Comparison of ENCODE assay signal across 8 mouse cellular contexts in the genomic region with DNA sequence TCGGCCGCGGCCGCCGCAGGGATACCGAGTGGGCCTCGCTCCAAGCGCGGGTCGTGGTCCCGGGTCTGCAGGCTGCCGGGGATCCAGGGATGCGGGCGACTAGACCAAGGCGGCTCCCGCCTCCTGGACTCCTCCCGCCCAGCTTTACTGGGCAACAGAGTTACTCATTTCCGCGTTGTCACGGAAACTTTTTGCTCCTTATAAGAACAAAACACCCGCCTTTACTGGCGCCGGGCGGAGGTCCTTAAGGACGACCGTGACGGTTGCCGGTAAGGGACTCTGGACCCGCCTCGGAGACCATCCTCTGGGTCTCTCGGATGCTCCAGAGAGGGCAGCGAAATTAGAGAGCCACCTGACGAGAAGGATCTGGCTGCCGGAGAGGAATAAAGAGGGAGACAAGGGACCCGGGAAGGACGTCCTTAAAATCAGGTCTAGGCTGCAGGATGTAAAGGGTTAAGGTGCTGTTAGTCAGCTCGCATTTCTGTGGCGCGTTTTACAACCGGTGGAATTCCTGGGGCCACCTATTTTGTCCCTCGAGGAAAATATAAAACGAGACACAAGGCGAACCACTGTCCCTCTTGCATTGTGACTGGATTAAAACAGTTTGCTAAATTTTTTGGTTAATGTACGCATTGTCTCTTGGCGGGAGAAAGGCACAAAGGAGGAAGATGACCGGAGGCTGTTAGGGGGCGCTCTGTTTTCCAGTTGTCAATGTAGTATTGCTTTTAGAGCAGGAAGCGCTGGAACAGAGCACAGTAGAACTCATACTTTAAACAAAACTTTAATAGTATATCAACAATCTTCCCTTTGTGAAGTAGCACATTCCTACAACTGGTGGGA. TPM values are rescaled to one million over a fixed set of nuclear protein-coding genes. Genes with fewer than 3 reads are reported as not detected.
DNase-seq lines count a peak whose midpoint lies in the region; ATAC-seq and TF ChIP-seq lines count a peak whose summit lies in the region.

A gene (minus strand): TSS at position 162 of the 840 bp plus-strand sequence.
A gene (minus strand): TSS at position 174 of the 840 bp plus-strand sequence.

- H3K4me3 ChIP-seq in forebrain, embryonic 10.5 days, result peak within 1 kb of the TSS; percentile 90
- H3K4me3 ChIP-seq in heart, embryonic 16.5 days (ENCODE audit: low read length), result peak within 1 kb of the TSS; percentile 75
- H3K4me3 ChIP-seq in liver, embryonic 14.5 days (ENCODE audit: insufficient read depth in 1 of 2, low read depth in 2 of 2, low read length in 2 of 2), result peak within 1 kb of the TSS; percentile 75 to 80
- peak within 1 kb of the TSS; percentile 90 for H3K4me3 ChIP-seq in stomach, embryonic 16.5 days (replicated peaks; ENCODE audit: low read length)

- H3K9ac ChIP-seq in heart, embryonic 16.5 days (ENCODE audit: low read length), result peak within 1 kb of the TSS; percentile 93
- H3K9ac ChIP-seq in liver, embryonic 14.5 days (replicated peaks), result peak within 1 kb of the TSS; percentile 88
- H3K9ac ChIP-seq in stomach, embryonic 16.5 days (ENCODE audit: low read length), result peak within 1 kb of the TSS; percentile 89

- no peaks in the 10 kb centered on the region for H3K9me3 ChIP-seq in forebrain, embryonic 10.5 days
- H3K9me3 ChIP-seq in heart, embryonic 16.5 days (replicated peaks; ENCODE audit: control insufficient read depth, low read length), result no peaks in the 10 kb centered on the region
- H3K9me3 ChIP-seq in liver, embryonic 14.5 days (ENCODE audit: control insufficient read depth, low read length), result no peaks in the 10 kb centered on the region
- H3K9me3 ChIP-seq in stomach, embryonic 16.5 days (replicated peaks; ENCODE audit: control insufficient read depth, low read length), result no peaks in the 10 kb centered on the region

- ATAC-seq in heart, embryonic 16.5 days (replicated peaks; ENCODE audit: extremely low read depth, insufficient read depth, low FRiP score), result peak; percentile 82
- ATAC-seq in liver, embryonic 14.5 days (ENCODE audit: insufficient read depth), result peak; percentile 84
- ATAC-seq in stomach, embryonic 16.5 days (ENCODE audit: insufficient read depth, low FRiP score), result peak; percentile 89

- H3K36me3 ChIP-seq in forebrain, embryonic 10.5 days (replicated peaks), result no peaks in the 10 kb centered on the region; the same call in 1 of the 2 replicates
- H3K36me3 ChIP-seq in heart, embryonic 16.5 days (ENCODE audit: control insufficient read depth, insufficient read depth), result no peaks in the 10 kb centered on the region
- no peaks in the 10 kb centered on the region for H3K36me3 ChIP-seq in liver, embryonic 14.5 days (replicated peaks; ENCODE audit: control insufficient read depth, insufficient read depth, low read depth)
- H3K36me3 ChIP-seq in stomach, embryonic 16.5 days (ENCODE audit: control insufficient read depth, insufficient read depth, low read length), result no peaks in the 10 kb centered on the region

- H3K4me1 ChIP-seq in forebrain, embryonic 10.5 days, result peaks cover 42% of the 10 kb centered on the region
- peaks cover 20% of the 10 kb centered on the region for H3K4me1 ChIP-seq in heart, embryonic 16.5 days (ENCODE audit: control insufficient read depth, insufficient read depth, low read length)
- peaks cover 10 to 19% of the 10 kb centered on the region in 2 experiments for H3K4me1 ChIP-seq in liver, embryonic 14.5 days (replicated peaks; ENCODE audit: control insufficient read depth in 2 of 2, insufficient read depth in 2 of 2, low read length in 1 of 2)
- H3K4me1 ChIP-seq in stomach, embryonic 16.5 days (ENCODE audit: control insufficient read depth, insufficient read depth, low read length), result peaks cover 29% of the 10 kb centered on the region

- peak within 1 kb of the TSS; percentile 86 for H3K4me2 ChIP-seq in heart, embryonic 16.5 days (ENCODE audit: low read depth, low read length)
- peak within 1 kb of the TSS; percentile 74 for H3K4me2 ChIP-seq in liver, embryonic 14.5 days (ENCODE audit: low read depth)
- peak within 1 kb of the TSS; percentile 79 for H3K4me2 ChIP-seq in stomach, embryonic 16.5 days (ENCODE audit: low read depth, low read length)

- H3K27me3 ChIP-seq in forebrain, embryonic 10.5 days (ENCODE audit: poor library complexity, severe bottlenecking), result no peaks in the 10 kb centered on the region
- H3K27me3 ChIP-seq in heart, embryonic 16.5 days (ENCODE audit: control insufficient read depth, insufficient read depth, low read length), result no peaks in the 10 kb centered on the region
- no peaks in the 10 kb centered on the region for H3K27me3 ChIP-seq in liver, embryonic 14.5 days (ENCODE audit: control insufficient read depth, insufficient read depth, low read length)
- no peaks in the 10 kb centered on the region for H3K27me3 ChIP-seq in stomach, embryonic 16.5 days (ENCODE audit: control insufficient read depth, insufficient read depth, low read length)

- peak; percentile 94 for DNase-seq in A20 (ENCODE audit: low read depth, low spot score)
- DNase-seq in adrenal gland, postnatal 25 days, result peak; percentile 75
- DNase-seq in forebrain, embryonic 10.5 days (ENCODE audit: extremely low spot score, low spot score), result peak; percentile 84
- DNase-seq in kidney, postnatal 25 days, result peak; percentile 84 to 91
- DNase-seq in liver, embryonic 14.5 days (ENCODE audit: low read depth in 3 of 3, low spot score in 3 of 3), result peak; percentile 65 to 73 (median 69)
- peak; percentile 88 for DNase-seq in neural tube, embryonic 10.5 days (ENCODE audit: extremely low spot score, low spot score)

- peak; percentile 46 for TF ChIP-seq CTCF in liver, embryonic 14.5 days (IDR thresholded peaks at IDR 0.05; ENCODE audit: low read depth)

- H3K27ac ChIP-seq in forebrain, embryonic 10.5 days, result peak within 1 kb of the TSS; percentile 98
- H3K27ac ChIP-seq in heart, embryonic 16.5 days (ENCODE audit: low read length), result peak within 1 kb of the TSS; percentile 99
- peak within 1 kb of the TSS; percentile 61 for H3K27ac ChIP-seq in liver, embryonic 14.5 days
- peak within 1 kb of the TSS; percentile 98 for H3K27ac ChIP-seq in stomach, embryonic 16.5 days (ENCODE audit: low read length)

- TF ChIP-seq EP300 in liver, embryonic 14.5 days (IDR thresholded peaks at IDR 0.05; ENCODE audit: low read depth), result peak; percentile 31

- WGBS in forebrain, embryonic 10.5 days, result under 1% methylated on average over 48 of the region's 48 CpGs
- under 1% methylated on average over 48 of the region's 48 CpGs for WGBS in heart, embryonic 16.5 days
- WGBS in liver, embryonic 14.5 days (ENCODE audit: insufficient replicate concordance), result under 1% methylated on average over 48 of the region's 48 CpGs
- under 1% methylated on average over 48 of the region's 48 CpGs for WGBS in stomach, embryonic 16.5 days

RNA-seq across cellular contexts. Expression of the first gene that starts in this region (rescaled TPM):
- total RNA-seq in adrenal gland, postnatal 25 days (2021), result not detected in 2 replicates
- polyA plus RNA-seq in forebrain, embryonic 10.5 days (2016; fragmentation: Nextera tagmentation; extraction: Ambion mirVana), result 0.05 and 0.06 TPM in 2 replicates
- polyA plus RNA-seq in heart, embryonic 16.5 days (2015; fragmentation: Nextera tagmentation; extraction: Ambion mirVana), result 0.38 and 0.42 TPM in 2 replicates
- polyA plus RNA-seq in liver, embryonic 14.5 days (2012; rRNA removed), result 0.01 TPM in 1 of 2 replicates, not detected in the other
- polyA plus RNA-seq in liver, embryonic 14.5 days (2014; fragmentation: Nextera tagmentation; extraction: Ambion mirVana), result 0.05 TPM in 1 of 2 replicates, not detected in the other
- 1.1 TPM in 2 replicates for polyA plus RNA-seq in stomach, embryonic 16.5 days (2015; fragmentation: Nextera tagmentation; extraction: Ambion mirVana)

RNA-seq across cellular contexts. Expression of the second gene that starts in this region (rescaled TPM):
- 11.8 and 17.0 TPM in 2 replicates for total RNA-seq in adrenal gland, postnatal 25 days (2021)
- polyA plus RNA-seq in forebrain, embryonic 10.5 days (2016; fragmentation: Nextera tagmentation; extraction: Ambion mirVana), result 21.2 and 21.9 TPM in 2 replicates
- 18.4 and 23.3 TPM in 2 replicates for polyA plus RNA-seq in heart, embryonic 16.5 days (2015; fragmentation: Nextera tagmentation; extraction: Ambion mirVana)
- polyA plus RNA-seq in liver, embryonic 14.5 days (2012; rRNA removed), result 1.9 and 2.0 TPM in 2 replicates
- 2.2 and 2.5 TPM in 2 replicates for polyA plus RNA-seq in liver, embryonic 14.5 days (2014; fragmentation: Nextera tagmentation; extraction: Ambion mirVana)
- 18.7 and 20.1 TPM in 2 replicates for polyA plus RNA-seq in stomach, embryonic 16.5 days (2015; fragmentation: Nextera tagmentation; extraction: Ambion mirVana)

Comparison
In these comparisons a context has a peak if more than half of its experiments do, and no peak if none do; other contexts are left out.
1. Peak in every context shown above with its lines: DNase-seq, ATAC-seq, H3K4me3 ChIP-seq and H3K27ac ChIP-seq.